Comparison of ENCODE assay signal across 9 mouse cellular contexts in genomic region chr12:81026995-81027942, GRCm38 (mm10). TPM values are rescaled to one million over a fixed set of nuclear protein-coding genes. Genes with fewer than 3 reads are reported as not detected.
DNase-seq lines count a peak whose midpoint lies in the region; ATAC-seq and TF ChIP-seq lines count a peak whose summit lies in the region.
"Had no signal": no experiment of that assay in that cellular context is flagged by ENCODE, and none has a peak within 500 bp of the region (broad histone marks: within the 10 kb centered on the region; RNA-seq: fewer than 3 reads in every experiment).

No protein-coding gene starts in this region.

- peak overlapping the region; percentile 100 for H3K4me2 ChIP-seq in heart, embryonic 12.5 days
- H3K4me2 ChIP-seq in heart, embryonic 15.5 days = peak overlapping the region; percentile 98
- H3K4me2 ChIP-seq in limb, embryonic 15.5 days = peak overlapping the region; percentile 98
- H3K4me2 ChIP-seq in stomach, embryonic 15.5 days = peak overlapping the region; percentile 95

- WGBS in heart, embryonic 12.5 days = 7% methylated on average over 45 of the region's 45 CpGs
- 6% methylated on average over 44 of the region's 45 CpGs for WGBS in heart, embryonic 15.5 days
- 1% methylated on average over 45 of the region's 45 CpGs for WGBS in limb, embryonic 15.5 days
- 5% methylated on average over 45 of the region's 45 CpGs for WGBS in stomach, embryonic 15.5 days

- H3K9me3 ChIP-seq in heart, embryonic 12.5 days (replicated peaks) = no peaks in the 10 kb centered on the region
- no peaks in the 10 kb centered on the region for H3K9me3 ChIP-seq in ES-Bruce4 (replicated peaks; ENCODE audit: control insufficient read depth, insufficient read depth, low read length, poor library complexity, severe bottlenecking)
- no peaks in the 10 kb centered on the region for H3K9me3 ChIP-seq in heart, embryonic 15.5 days (replicated peaks)
- no peaks in the 10 kb centered on the region for H3K9me3 ChIP-seq in limb, embryonic 15.5 days
- no peaks in the 10 kb centered on the region for H3K9me3 ChIP-seq in stomach, embryonic 15.5 days

- DNase-seq in heart, adult 8-10 months (ENCODE audit: low spot score) = no peak
- no peak for DNase-seq in T-cell, adult 2 months (ENCODE audit: low spot score)

- peaks cover 15% of the 10 kb centered on the region for H3K4me1 ChIP-seq in heart, embryonic 12.5 days (replicated peaks)
- H3K4me1 ChIP-seq in ES-Bruce4 (ENCODE audit: control insufficient read depth, insufficient read depth, low read length) = no peaks in the 10 kb centered on the region
- peaks cover 3% of the 10 kb centered on the region; the same call in 1 of the 2 replicates for H3K4me1 ChIP-seq in brown adipose tissue, adult 24 weeks (ENCODE audit: control insufficient read depth, insufficient read depth, insufficient read length, low read length)
- peaks cover 13% of the 10 kb centered on the region for H3K4me1 ChIP-seq in heart, embryonic 15.5 days (replicated peaks)
- peaks cover 28% of the 10 kb centered on the region for H3K4me1 ChIP-seq in limb, embryonic 15.5 days
- H3K4me1 ChIP-seq in stomach, embryonic 15.5 days = 0 out of 2 replicates have a peak, but pooled peaks cover 5% of the 10 kb centered on the region

- TF ChIP-seq EP300 in ES-Bruce4 (IDR thresholded peaks at IDR 0.05; ENCODE audit: insufficient read depth, low read depth, low read length) = no peak

- TF ChIP-seq CTCF in ES-Bruce4 (IDR thresholded peaks at IDR 0.05; ENCODE audit: low read depth, low read length) = no peak

- no peaks in the 10 kb centered on the region for H3K36me3 ChIP-seq in heart, embryonic 12.5 days
- no peaks in the 10 kb centered on the region for H3K36me3 ChIP-seq in ES-Bruce4 (ENCODE audit: control insufficient read depth, insufficient read depth, low read length, poor library complexity, severe bottlenecking)
- no peaks in the 10 kb centered on the region for H3K36me3 ChIP-seq in heart, embryonic 15.5 days
- no peaks in the 10 kb centered on the region for H3K36me3 ChIP-seq in limb, embryonic 15.5 days
- H3K36me3 ChIP-seq in stomach, embryonic 15.5 days = no peaks in the 10 kb centered on the region

- H3K9ac ChIP-seq in heart, embryonic 12.5 days = peak overlapping the region; percentile 71
- H3K9ac ChIP-seq in ES-Bruce4 (ENCODE audit: low read depth, poor library complexity, severe bottlenecking) = peak overlapping the region; percentile 54
- H3K9ac ChIP-seq in heart, embryonic 15.5 days = peak overlapping the region; percentile 39; the same call in 1 of the 2 replicates
- H3K9ac ChIP-seq in limb, embryonic 15.5 days = peak overlapping the region; percentile 39; the same call in 1 of the 2 replicates
- H3K9ac ChIP-seq in stomach, embryonic 15.5 days = peak overlapping the region; percentile 32; the same call in 1 of the 2 replicates

- H3K27ac ChIP-seq in heart, embryonic 12.5 days (ENCODE audit: poor library complexity, severe bottlenecking) = no peak overlapping the region
- H3K27ac ChIP-seq in ES-Bruce4 (ENCODE audit: insufficient read depth, low read length) = no peak overlapping the region
- no peak overlapping the region for H3K27ac ChIP-seq in brown adipose tissue, adult 24 weeks (replicated peaks; ENCODE audit: low read depth, low read length)
- H3K27ac ChIP-seq in heart, embryonic 15.5 days = no peak overlapping the region
- no peak overlapping the region for H3K27ac ChIP-seq in limb, embryonic 15.5 days
- no peak overlapping the region for H3K27ac ChIP-seq in stomach, embryonic 15.5 days

- peak; percentile 76 for ATAC-seq in heart, embryonic 12.5 days (ENCODE audit: insufficient number of reproducible peaks, low FRiP score)
- ATAC-seq in heart, embryonic 15.5 days (replicated peaks; ENCODE audit: insufficient number of reproducible peaks, insufficient read depth, low FRiP score, low read depth) = 0 out of 2 replicates have a peak, but pooled peaks have one; percentile 33
- ATAC-seq in limb, embryonic 15.5 days (ENCODE audit: insufficient number of reproducible peaks, low FRiP score, low TSS enrichment, low read depth) = peak; percentile 48
- no peak; the same call in none of the 2 replicates for ATAC-seq in stomach, embryonic 15.5 days (ENCODE audit: insufficient read depth, low FRiP score, low read depth)
- ATAC-seq: Patski had no signal

- H3K27me3 ChIP-seq in heart, embryonic 12.5 days (replicated peaks) = peaks cover 35% of the 10 kb centered on the region
- no peaks in the 10 kb centered on the region for H3K27me3 ChIP-seq in ES-Bruce4 (ENCODE audit: control insufficient read depth, insufficient read depth, low read length, poor library complexity, severe bottlenecking)
- peaks cover 56% of the 10 kb centered on the region for H3K27me3 ChIP-seq in heart, embryonic 15.5 days
- H3K27me3 ChIP-seq in limb, embryonic 15.5 days = peaks cover 39% of the 10 kb centered on the region
- peaks cover 24% of the 10 kb centered on the region for H3K27me3 ChIP-seq in stomach, embryonic 15.5 days (replicated peaks)

- H3K4me3 ChIP-seq in heart, embryonic 12.5 days = peak overlapping the region; percentile 76
- peak overlapping the region; percentile 63 for H3K4me3 ChIP-seq in ES-Bruce4 (ENCODE audit: low read depth, low read length)
- peak overlapping the region; percentile 56 for H3K4me3 ChIP-seq in brown adipose tissue, adult 24 weeks (ENCODE audit: insufficient read depth, low read depth, low read length)
- peak overlapping the region; percentile 65 for H3K4me3 ChIP-seq in heart, embryonic 15.5 days
- H3K4me3 ChIP-seq in limb, embryonic 15.5 days = peak overlapping the region; percentile 56
- H3K4me3 ChIP-seq in stomach, embryonic 15.5 days (replicated peaks) = peak overlapping the region; percentile 54

- TF ChIP-seq POLR2A in ES-Bruce4 (IDR thresholded peaks at IDR 0.05; ENCODE audit: insufficient read depth, low read length) = no peak

RNA-seq across cellular contexts. Expression of gene Smoc1, which starts 0.7 kb away (rescaled TPM):
- polyA plus RNA-seq in heart, embryonic 12.5 days (2016; fragmentation: Nextera tagmentation; extraction: Ambion mirVana) = 5.8 and 6.9 TPM in 2 replicates
- 1 to 10 TPM; 5.1 to 6.7 (median 5.6) TPM for total RNA-seq in heart, adult 8-10 months (2022)
- polyA plus RNA-seq in ES-Bruce4 (2011; ENCODE audit: insufficient read depth, insufficient read length, low read depth, missing spikeins) = 6.4 and 6.7 TPM in 2 replicates
- 34.0 and 35.6 TPM in 2 replicates for polyA plus RNA-seq in brown adipose tissue, adult 24 weeks (2012; ENCODE audit: insufficient read depth, insufficient read length, missing spikeins)
- 7.0 and 9.1 TPM in 2 replicates for polyA plus RNA-seq in heart, embryonic 15.5 days (2015; fragmentation: Nextera tagmentation; extraction: Ambion mirVana)
- polyA plus RNA-seq in limb, embryonic 15.5 days (2015; fragmentation: Nextera tagmentation; extraction: Ambion mirVana) = 7.4 and 9.3 TPM in 2 replicates
- polyA plus RNA-seq in stomach, embryonic 15.5 days (2015; fragmentation: Nextera tagmentation; extraction: Ambion mirVana) = 8.4 and 12.3 TPM in 2 replicates

RNA-seq across cellular contexts. Expression of gene Slc10a1, which starts 58.8 kb away (rescaled TPM):
- polyA plus RNA-seq in heart, embryonic 12.5 days (2016; fragmentation: Nextera tagmentation; extraction: Ambion mirVana) = 0.53 and 0.64 TPM in 2 replicates
- total RNA-seq in heart, adult 8-10 months (2022) = not detected
- polyA plus RNA-seq in ES-Bruce4 (2011; ENCODE audit: insufficient read depth, insufficient read length, low read depth, missing spikeins) = not detected in 2 replicates
- 0.63 TPM in 1 of 2 replicates, not detected in the other for polyA plus RNA-seq in brown adipose tissue, adult 24 weeks (2012; ENCODE audit: insufficient read depth, insufficient read length, missing spikeins)
- 0.64 and 0.67 TPM in 2 replicates for polyA plus RNA-seq in heart, embryonic 15.5 days (2015; fragmentation: Nextera tagmentation; extraction: Ambion mirVana)
- 0.41 and 0.82 TPM in 2 replicates for polyA plus RNA-seq in limb, embryonic 15.5 days (2015; fragmentation: Nextera tagmentation; extraction: Ambion mirVana)
- 0.83 and 1.3 TPM in 2 replicates for polyA plus RNA-seq in stomach, embryonic 15.5 days (2015; fragmentation: Nextera tagmentation; extraction: Ambion mirVana)
